Mouse (Mus musculus): ENCODE data around the gene Mrps17. TPM values are rescaled to one million over a fixed set of nuclear protein-coding genes. Genes with fewer than 3 reads are reported as not detected.
A peak's percentile ranks its signal among the peaks of the same experiment; 100 is the strongest.

Mrps17 gene
- polyA plus RNA-seq, 1 experiment from 2014 or later = 171 TPM

DNA sequence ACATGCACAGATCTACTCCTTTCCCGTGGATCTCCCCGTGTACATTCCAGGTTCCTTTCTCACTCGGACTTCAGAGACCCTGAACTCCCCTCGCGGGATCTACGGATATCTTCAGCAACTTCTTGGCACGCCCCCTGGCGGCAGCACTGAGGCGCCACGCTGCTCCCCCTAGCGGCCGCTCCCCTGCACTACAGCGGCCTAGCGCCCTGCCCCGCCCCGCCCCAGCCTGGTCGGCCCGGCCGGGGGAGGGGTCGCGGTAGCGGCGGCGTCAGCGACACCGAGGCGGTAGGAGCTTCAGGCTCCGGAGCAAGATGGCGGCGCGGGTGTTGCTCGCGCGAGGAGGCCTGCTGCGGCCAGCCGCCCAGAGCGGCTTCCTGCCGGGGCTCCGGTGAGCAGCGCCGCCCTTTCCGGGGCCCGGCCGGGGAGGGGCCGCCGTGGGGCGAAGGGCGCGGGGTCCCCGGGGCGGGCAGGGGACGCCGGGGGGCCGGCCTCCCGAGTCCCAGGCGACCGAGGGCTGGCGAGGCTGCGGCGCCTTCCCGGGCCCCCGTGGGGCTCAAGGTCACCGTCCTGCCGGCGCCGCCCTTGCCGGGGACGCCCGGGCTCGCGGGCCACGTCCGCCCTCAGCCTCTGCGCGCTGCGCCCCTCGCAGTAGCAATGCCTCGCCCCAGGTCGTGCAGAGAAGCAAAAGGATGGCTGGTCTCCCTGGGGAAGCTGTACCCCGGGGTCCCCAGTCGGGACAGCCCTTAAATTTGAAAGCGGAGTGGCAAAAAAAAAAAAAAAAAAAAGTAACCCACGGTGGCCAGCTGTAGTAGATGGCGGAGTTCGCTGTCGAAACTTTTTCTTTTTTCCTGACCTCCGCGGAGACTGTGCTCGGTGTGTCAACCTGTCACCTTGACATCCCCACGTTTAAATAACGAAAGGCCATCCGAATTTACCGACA is 9.8 kb downstream of the Mrps17 start, which contains the start of gene Nipsnap2:
TSS of gene Nipsnap2 (plus strand) at position 230 of the 940 bp plus-strand sequence.
- peaks cover 20 to 32% of the 10 kb centered on the region in 2 experiments for H3K4me1 ChIP-seq (ENCODE audit: control insufficient read depth in 2 of 2, insufficient read depth in 2 of 2, low read length in 2 of 2)
- no peaks in the 10 kb centered on the region for H3K27me3 ChIP-seq (ENCODE audit: control insufficient read depth, insufficient read depth, low read length)
- H3K4me2 ChIP-seq (ENCODE audit: low read length) = peak within 1 kb of the TSS; percentile 70
- peak within 1 kb of the TSS; percentile 99 to 100 for H3K27ac ChIP-seq (replicated peaks in 1 of 2; ENCODE audit: control insufficient read depth in 1 of 2, insufficient read depth in 1 of 2, low read depth in 2 of 2, low read length in 2 of 2)
- ATAC-seq (ENCODE audit: insufficient number of reproducible peaks, insufficient read depth, low FRiP score, low read depth) = peak; percentile 91
- H3K9me3 ChIP-seq (ENCODE audit: control insufficient read depth, low read length) = no peaks in the 10 kb centered on the region
- peaks cover 6% of the 10 kb centered on the region; the same call in 1 of the 2 replicates for H3K36me3 ChIP-seq (ENCODE audit: control insufficient read depth, insufficient read depth, low read length)
- H3K4me3 ChIP-seq (ENCODE audit: control insufficient read depth in 1 of 2, insufficient read depth in 1 of 2, low read depth in 1 of 2, low read length in 2 of 2) = peak within 1 kb of the TSS; percentile 83 to 95
- under 1% methylated on average over 81 of the region's 93 CpGs for WGBS
- peak within 1 kb of the TSS; percentile 96 for H3K9ac ChIP-seq (ENCODE audit: low read length)

DNA sequence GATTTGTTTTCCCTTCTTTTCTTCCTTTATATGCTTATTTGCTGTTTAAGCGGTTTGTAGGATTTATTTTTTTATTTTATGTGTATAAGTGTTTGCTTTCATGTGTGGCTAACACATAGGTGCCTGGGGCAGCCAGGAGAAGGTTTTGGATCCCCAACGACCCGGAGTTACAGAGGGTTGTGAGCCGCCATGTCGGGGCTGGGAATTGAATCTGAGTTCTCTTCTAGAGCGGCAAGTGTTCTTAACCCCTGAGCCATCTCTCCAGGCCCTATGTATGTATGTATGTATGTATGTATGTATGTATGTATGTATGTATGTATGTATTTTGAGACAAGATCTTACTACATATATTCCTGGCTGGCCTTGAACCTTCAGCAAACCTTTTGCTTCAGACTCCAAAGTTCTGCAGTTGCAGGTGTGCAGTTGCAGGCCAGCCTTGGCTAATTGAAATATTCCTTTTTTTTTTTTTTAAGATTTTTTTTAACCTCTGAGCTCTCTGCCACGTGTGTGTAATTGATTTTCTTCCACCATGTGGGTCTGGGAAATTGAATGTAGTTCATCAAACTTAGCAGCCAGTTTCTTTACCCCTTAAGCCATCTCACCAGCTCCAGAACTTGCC is 10.6 kb downstream of the Mrps17 start:
- Histone ChIP-seq H3K27ac (replicated peaks in 1 of 2; ENCODE audit: control insufficient read depth in 1 of 2, insufficient read depth in 1 of 2, low read depth in 2 of 2, low read length in 2 of 2) (peak overlapping the region; percentile 99 to 100), H3K4me3 (ENCODE audit: control insufficient read depth in 1 of 2, insufficient read depth in 1 of 2, low read depth in 1 of 2, low read length in 2 of 2) (peak overlapping the region; percentile 83 to 95), H3K27me3 (ENCODE audit: control insufficient read depth, insufficient read depth, low read length) (no peaks in the 10 kb centered on the region), H3K9me3 (ENCODE audit: control insufficient read depth, low read length) (no peaks in the 10 kb centered on the region), H3K4me1 (ENCODE audit: control insufficient read depth in 2 of 2, insufficient read depth in 2 of 2, low read length in 2 of 2) (peaks cover 25 to 40% of the 10 kb centered on the region in 2 experiments), H3K9ac (ENCODE audit: low read length) (peak overlapping the region; percentile 96), H3K36me3 (ENCODE audit: control insufficient read depth, insufficient read depth, low read length) (0 out of 2 replicates have a peak, but pooled peaks cover 4% of the 10 kb centered on the region), H3K4me2 (ENCODE audit: low read length) (peak overlapping the region; percentile 70)
- no peak for ATAC-seq (ENCODE audit: insufficient number of reproducible peaks, insufficient read depth, low FRiP score, low read depth)
- 9% methylated on average over 7 of the region's 7 CpGs for WGBS

DNA sequence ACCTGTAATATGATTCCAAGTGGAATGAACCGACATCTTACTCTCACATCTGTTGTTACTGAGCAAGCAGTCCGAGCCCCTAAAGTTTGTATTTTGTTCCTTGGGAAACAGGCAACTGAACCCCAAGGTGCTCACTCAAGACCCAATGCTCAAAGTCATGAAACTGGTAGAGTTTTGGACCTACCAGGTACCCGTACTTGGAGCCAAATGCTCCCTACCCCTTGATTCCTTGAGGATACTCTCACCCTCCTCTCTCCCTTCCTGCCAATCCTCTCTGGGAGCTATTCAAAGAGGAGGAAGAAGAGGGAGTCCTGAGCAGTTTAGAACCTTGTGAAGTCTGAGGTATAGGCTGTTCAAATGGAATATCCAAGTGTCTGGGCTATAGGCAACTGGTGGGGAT is 11.5 kb downstream of the Mrps17 start:
- Histone ChIP-seq H3K36me3 (ENCODE audit: control insufficient read depth, insufficient read depth, low read length) (0 out of 2 replicates have a peak, but pooled peaks cover 4% of the 10 kb centered on the region), H3K4me2 (ENCODE audit: low read length) (peak overlapping the region; percentile 70), H3K9me3 (ENCODE audit: control insufficient read depth, low read length) (no peaks in the 10 kb centered on the region), H3K4me1 (ENCODE audit: control insufficient read depth in 2 of 2, insufficient read depth in 2 of 2, low read length in 2 of 2) (peaks cover 27 to 45% of the 10 kb centered on the region in 2 experiments), H3K4me3 (ENCODE audit: control insufficient read depth in 1 of 2, insufficient read depth in 1 of 2, low read depth in 1 of 2, low read length in 2 of 2) (0 out of 4 replicates have a peak overlapping the region, but pooled peaks of 1 of the 2 experiments have one; percentile 83), H3K27me3 (ENCODE audit: control insufficient read depth, insufficient read depth, low read length) (no peaks in the 10 kb centered on the region), H3K9ac (ENCODE audit: low read length) (no peak overlapping the region), H3K27ac (replicated peaks in 1 of 2; ENCODE audit: control insufficient read depth in 1 of 2, insufficient read depth in 1 of 2, low read depth in 2 of 2, low read length in 2 of 2) (no peak overlapping the region)
- WGBS = 73% methylated on average over 3 of the region's 3 CpGs
- ATAC-seq (ENCODE audit: insufficient number of reproducible peaks, insufficient read depth, low FRiP score, low read depth) = no peak

DNA sequence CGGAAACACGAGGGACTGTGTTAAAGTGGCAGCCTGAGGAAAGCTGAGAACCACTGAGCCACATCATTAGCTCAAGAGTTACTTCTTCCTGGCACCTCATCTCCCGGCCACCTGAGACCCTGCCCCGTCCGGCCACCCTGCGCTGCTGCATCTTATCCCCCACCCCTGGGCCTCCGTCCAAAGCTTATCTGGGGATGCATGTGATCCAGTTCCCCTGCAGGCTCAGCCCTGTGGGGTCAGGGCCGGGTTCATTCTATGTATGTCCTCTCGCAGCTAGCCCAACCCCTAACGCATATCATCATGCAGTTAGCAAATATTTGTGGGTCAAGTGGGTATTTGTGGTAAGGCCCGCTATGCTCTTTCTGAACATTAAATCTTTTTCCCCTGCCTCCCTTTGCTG is 14.0 kb downstream of the Mrps17 start:
- peak; percentile 52 for ATAC-seq (ENCODE audit: insufficient number of reproducible peaks, insufficient read depth, low FRiP score, low read depth)
- peak overlapping the region; percentile 59 for H3K9ac ChIP-seq (ENCODE audit: low read length)
- peak overlapping the region; percentile 56 for H3K4me2 ChIP-seq (ENCODE audit: low read length)
- peak overlapping the region; percentile 88 to 95 for H3K27ac ChIP-seq (replicated peaks in 1 of 2; ENCODE audit: control insufficient read depth in 1 of 2, insufficient read depth in 1 of 2, low read depth in 2 of 2, low read length in 2 of 2)
- H3K4me1 ChIP-seq (ENCODE audit: control insufficient read depth in 2 of 2, insufficient read depth in 2 of 2, low read length in 2 of 2) = peaks cover 27 to 45% of the 10 kb centered on the region in 2 experiments
- H3K4me3 ChIP-seq (ENCODE audit: control insufficient read depth in 1 of 2, insufficient read depth in 1 of 2, low read depth in 1 of 2, low read length in 2 of 2) = peak overlapping the region in 1 of 2 experiments; percentile 2; a peak in 1 of 4 replicates
- H3K9me3 ChIP-seq (ENCODE audit: control insufficient read depth, low read length) = no peaks in the 10 kb centered on the region
- 9% methylated on average over 11 of the region's 11 CpGs for WGBS
- H3K36me3 ChIP-seq (ENCODE audit: control insufficient read depth, insufficient read depth, low read length) = 0 out of 2 replicates have a peak, but pooled peaks cover 7% of the 10 kb centered on the region
- H3K27me3 ChIP-seq (ENCODE audit: control insufficient read depth, insufficient read depth, low read length) = no peaks in the 10 kb centered on the region

DNA sequence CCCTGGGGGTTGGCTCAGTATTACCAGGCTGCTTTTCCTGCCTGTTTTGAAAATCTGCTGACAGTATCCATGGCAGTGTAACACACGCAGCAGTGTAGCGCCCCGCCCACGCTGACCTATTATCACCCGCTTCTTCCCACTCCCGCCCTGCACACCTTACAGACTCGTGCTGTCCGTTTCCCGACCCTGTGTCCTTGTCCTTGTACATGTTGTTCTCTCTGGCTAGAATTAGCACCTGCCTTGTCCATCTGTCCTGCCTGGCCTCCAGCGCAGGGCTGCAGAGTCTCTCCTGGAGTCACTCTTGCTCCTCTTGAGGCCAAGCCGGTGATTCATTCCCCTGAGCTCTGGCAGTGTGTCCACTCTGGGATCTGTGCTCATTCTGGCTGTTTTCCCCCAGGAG is 15.0 kb downstream of the Mrps17 start:
- ATAC-seq (ENCODE audit: insufficient number of reproducible peaks, insufficient read depth, low FRiP score, low read depth) = peak; percentile 53
- 17% methylated on average over 11 of the region's 11 CpGs for WGBS
- Histone ChIP-seq H3K9me3 (ENCODE audit: control insufficient read depth, low read length) (no peaks in the 10 kb centered on the region), H3K36me3 (ENCODE audit: control insufficient read depth, insufficient read depth, low read length) (0 out of 2 replicates have a peak, but pooled peaks cover 7% of the 10 kb centered on the region), H3K4me2 (ENCODE audit: low read length) (peak overlapping the region; percentile 56), H3K4me3 (ENCODE audit: control insufficient read depth in 1 of 2, insufficient read depth in 1 of 2, low read depth in 1 of 2, low read length in 2 of 2) (peak overlapping the region in 1 of 2 experiments; percentile 8; a peak in 1 of 4 replicates), H3K27ac (replicated peaks in 1 of 2; ENCODE audit: control insufficient read depth in 1 of 2, insufficient read depth in 1 of 2, low read depth in 2 of 2, low read length in 2 of 2) (peak overlapping the region; percentile 88 to 95), H3K27me3 (ENCODE audit: control insufficient read depth, insufficient read depth, low read length) (no peaks in the 10 kb centered on the region), H3K4me1 (ENCODE audit: control insufficient read depth in 2 of 2, insufficient read depth in 2 of 2, low read length in 2 of 2) (peaks cover 27 to 45% of the 10 kb centered on the region in 2 experiments), H3K9ac (ENCODE audit: low read length) (peak overlapping the region; percentile 59)

DNA sequence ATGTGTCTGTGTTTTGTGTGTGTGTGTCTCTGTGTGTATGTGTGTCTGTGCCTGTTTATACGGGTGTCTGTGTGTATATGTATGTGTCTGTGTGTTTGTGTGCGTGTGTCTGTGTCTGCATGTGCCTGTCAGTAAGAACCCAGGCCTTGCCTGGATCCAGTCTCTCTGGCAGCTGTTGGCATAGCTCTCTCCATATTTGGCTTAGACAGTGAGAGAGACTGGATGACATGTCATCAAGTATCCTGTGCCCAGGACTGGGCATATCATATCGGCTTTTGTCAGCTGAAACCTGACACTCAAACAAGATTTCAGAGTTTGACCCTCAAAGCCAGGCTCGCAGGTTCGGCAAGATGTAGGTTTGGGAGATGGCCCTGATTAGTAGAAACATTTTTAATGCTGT is 15.7 kb downstream of the Mrps17 start:
- peak overlapping the region; percentile 59 for H3K9ac ChIP-seq (ENCODE audit: low read length)
- 0 out of 2 replicates have a peak, but pooled peaks cover 7% of the 10 kb centered on the region for H3K36me3 ChIP-seq (ENCODE audit: control insufficient read depth, insufficient read depth, low read length)
- peak; percentile 60; the same call in 1 of the 2 replicates for ATAC-seq (ENCODE audit: insufficient number of reproducible peaks, insufficient read depth, low FRiP score, low read depth)
- WGBS = 20% methylated on average over 5 of the region's 5 CpGs
- peaks cover 27 to 45% of the 10 kb centered on the region in 2 experiments for H3K4me1 ChIP-seq (ENCODE audit: control insufficient read depth in 2 of 2, insufficient read depth in 2 of 2, low read length in 2 of 2)
- peak overlapping the region; percentile 76 to 95 for H3K27ac ChIP-seq (replicated peaks in 1 of 2; ENCODE audit: control insufficient read depth in 1 of 2, insufficient read depth in 1 of 2, low read depth in 2 of 2, low read length in 2 of 2)
- H3K4me3 ChIP-seq (ENCODE audit: control insufficient read depth in 1 of 2, insufficient read depth in 1 of 2, low read depth in 1 of 2, low read length in 2 of 2) = no peak overlapping the region
- peak overlapping the region; percentile 56 for H3K4me2 ChIP-seq (ENCODE audit: low read length)
- no peaks in the 10 kb centered on the region for H3K27me3 ChIP-seq (ENCODE audit: control insufficient read depth, insufficient read depth, low read length)
- no peaks in the 10 kb centered on the region for H3K9me3 ChIP-seq (ENCODE audit: control insufficient read depth, low read length)

DNA sequence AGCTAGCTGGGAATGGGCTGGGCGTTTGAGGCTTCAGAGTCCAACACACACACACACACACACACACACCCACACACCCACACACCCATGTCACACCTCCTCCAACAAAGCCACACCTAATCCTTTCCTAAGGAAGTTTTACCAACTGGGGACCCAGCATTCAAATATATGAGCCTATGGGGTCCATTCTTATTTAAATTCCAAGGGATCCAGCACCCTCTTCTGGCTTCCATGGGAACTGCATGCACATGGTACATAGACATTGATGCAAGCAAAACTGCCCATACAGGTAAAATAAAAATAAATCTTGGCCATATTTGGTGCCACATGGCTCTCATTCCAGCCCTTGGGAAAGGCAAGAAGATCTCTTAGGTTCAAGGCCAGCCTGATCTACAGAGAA is 25.7 kb downstream of the Mrps17 start:
- 100% methylated on average over 1 of the region's 1 CpGs for WGBS
- no peak for ATAC-seq (ENCODE audit: insufficient number of reproducible peaks, insufficient read depth, low FRiP score, low read depth)
- H3K27me3 ChIP-seq (ENCODE audit: control insufficient read depth, insufficient read depth, low read length) = no peaks in the 10 kb centered on the region
- H3K4me2 ChIP-seq (ENCODE audit: low read length) = no peak overlapping the region
- no peak overlapping the region for H3K4me3 ChIP-seq (ENCODE audit: control insufficient read depth in 1 of 2, insufficient read depth in 1 of 2, low read depth in 1 of 2, low read length in 2 of 2)
- peaks cover 11 to 16% of the 10 kb centered on the region in 2 experiments for H3K4me1 ChIP-seq (ENCODE audit: control insufficient read depth in 2 of 2, insufficient read depth in 2 of 2, low read length in 2 of 2)
- H3K27ac ChIP-seq (replicated peaks in 1 of 2; ENCODE audit: control insufficient read depth in 1 of 2, insufficient read depth in 1 of 2, low read depth in 2 of 2, low read length in 2 of 2) = no peak overlapping the region
- no peaks in the 10 kb centered on the region for H3K9me3 ChIP-seq (ENCODE audit: control insufficient read depth, low read length)
- no peak overlapping the region for H3K9ac ChIP-seq (ENCODE audit: low read length)
- H3K36me3 ChIP-seq (ENCODE audit: control insufficient read depth, insufficient read depth, low read length) = peaks cover 62% of the 10 kb centered on the region

All from heart, embryonic 14.5 days (tissue).